Mouse (Mus musculus): ENCODE results near the gene Tex33.

DNA sequence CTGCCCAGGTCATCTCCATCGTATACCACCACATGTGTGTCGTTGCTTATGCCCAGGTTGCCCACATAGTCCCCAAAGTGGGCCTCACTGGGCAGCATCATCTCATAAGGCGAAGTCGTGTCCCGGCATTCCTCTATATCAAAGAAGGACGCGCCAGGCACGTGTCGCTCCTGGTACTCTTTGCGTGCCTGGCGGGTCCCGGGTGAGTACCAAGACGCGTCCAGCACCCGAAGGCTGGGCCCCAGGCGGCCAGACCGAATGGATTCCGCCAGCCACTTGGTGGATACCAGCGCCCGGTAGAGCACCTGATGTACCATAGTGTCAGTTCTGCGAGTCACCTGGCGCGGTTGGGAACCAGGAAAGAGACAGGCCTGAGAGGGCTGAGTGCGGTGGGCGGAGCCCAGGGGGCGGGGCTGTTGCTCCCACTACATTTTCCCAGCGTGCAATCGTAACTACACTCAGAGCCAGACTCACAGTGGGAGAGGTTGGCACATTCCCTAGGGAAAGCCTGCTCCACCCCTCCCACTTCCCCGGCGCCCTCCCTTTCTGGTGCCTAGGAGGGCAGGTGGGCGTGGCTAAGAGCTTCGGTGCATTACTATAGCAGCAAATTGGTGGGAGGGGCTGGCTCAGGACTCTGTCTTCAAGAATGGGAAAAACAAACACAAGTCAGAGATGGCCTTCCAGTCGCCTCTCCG, 10.0 kb upstream of the Tex33 start, which contains the start of gene Tst:
- TF ChIP-seq CTCF (IDR thresholded peaks at IDR 0.05; ENCODE audit: control insufficient read depth, insufficient read depth, low read length) (no peak), POLR2A (IDR thresholded peaks at IDR 0.05; ENCODE audit: borderline replicate concordance, control insufficient read depth, low read depth, low read length) (0 out of 2 replicates have a peak, but pooled peaks have one; percentile 9)

All from bone marrow, adult 2 months (tissue).